Mouse (Mus musculus): ENCODE measurements around the gene Rnf113a2. TPM values are rescaled to one million over a fixed set of nuclear protein-coding genes. Genes with fewer than 3 reads are reported as not detected.
A peak's percentile ranks its signal among the peaks of the same experiment; 100 is the strongest.

The Rnf113a2 gene
- total RNA-seq, 2 experiments from 2014 or later: 11.7 to 12.5 TPM

GRCm38 (mm10) chr12:84407874-84408818, 8.8 kb upstream of the Rnf113a2 start:
- DNase-seq (ENCODE audit: low spot score): no peak

- DNase-seq (ENCODE audit: low spot score): peak; percentile 89
Measured at GRCm38 (mm10) chr12:84408819-84409507, 8.0 kb upstream of the Rnf113a2 start, which contains the start of the genes Entpd5 and Bbof1. Gene Entpd5 (minus strand): TSS chr12:84409029. Gene Bbof1 (plus strand): TSS chr12:84409071.

GRCm38 (mm10) chr12:84417605-84417922, 568 bp downstream of the Rnf113a2 start:
- no peak for DNase-seq (ENCODE audit: low spot score)

- DNase-seq (ENCODE audit: low spot score): no peak
Measured at GRCm38 (mm10) chr12:84423990-84424389, 7.0 kb downstream of the Rnf113a2 start.

GRCm38 (mm10) chr12:84429825-84430224, 12.8 kb downstream of the Rnf113a2 start:
- DNase-seq (ENCODE audit: low spot score): no peak

- DNase-seq (ENCODE audit: low spot score): no peak
Measured at GRCm38 (mm10) chr12:84438697-84439096, 21.7 kb downstream of the Rnf113a2 start.

GRCm38 (mm10) chr12:84442526-84442925, 25.5 kb downstream of the Rnf113a2 start:
- no peak for DNase-seq (ENCODE audit: low spot score)

- no peak for DNase-seq (ENCODE audit: low spot score)
Measured at GRCm38 (mm10) chr12:84447386-84447785, 30.4 kb downstream of the Rnf113a2 start.

- no peak for DNase-seq (ENCODE audit: low spot score)
Measured at GRCm38 (mm10) chr12:84448181-84448580, 31.2 kb downstream of the Rnf113a2 start.

GRCm38 (mm10) chr12:84449887-84450286, 32.9 kb downstream of the Rnf113a2 start:
- DNase-seq (ENCODE audit: low spot score): peak; percentile 2

- peak; percentile 51 for DNase-seq (ENCODE audit: low spot score)
Measured at GRCm38 (mm10) chr12:84450351-84450717, 33.3 kb downstream of the Rnf113a2 start.

- DNase-seq (ENCODE audit: low spot score): peak; percentile 99
Measured at GRCm38 (mm10) chr12:84450718-84451646, 34.0 kb downstream of the Rnf113a2 start, which contains the start of the genes Aldh6a1 and Lin52. Gene Aldh6a1 (minus strand): TSS chr12:84451004. Gene Lin52 (plus strand): TSS chr12:84451422.

- peak; percentile 3 for DNase-seq (ENCODE audit: low spot score)
Measured at GRCm38 (mm10) chr12:84451801-84452200, 34.8 kb downstream of the Rnf113a2 start.

GRCm38 (mm10) chr12:84456911-84457310, 39.9 kb downstream of the Rnf113a2 start:
- no peak for DNase-seq (ENCODE audit: low spot score)

GRCm38 (mm10) chr12:84459845-84460244, 42.8 kb downstream of the Rnf113a2 start:
- no peak for DNase-seq (ENCODE audit: low spot score)

- no peak for DNase-seq (ENCODE audit: low spot score)
Measured at GRCm38 (mm10) chr12:84461416-84461815, 44.4 kb downstream of the Rnf113a2 start.

- DNase-seq (ENCODE audit: low spot score): no peak
Measured at GRCm38 (mm10) chr12:84462856-84463255, 45.9 kb downstream of the Rnf113a2 start.
